Mouse (Mus musculus) ovary, adult 18-20 months (tissue): ENCODE results near the gene Ssu2.
A peak's percentile ranks its signal among the peaks of the same experiment; 100 is the strongest.

Experiments
- DNase-seq: peaks from one replicate; pipeline ENCODE4 v3.0.0; 2022; ENCODE audit warnings: low spot score, mixed read lengths

The Ssu2 gene

GRCm38 (mm10) chr6:112339016-112339415 is 48.8 kb downstream of the Ssu2 start:
- DNase-seq = no peak

DNA sequence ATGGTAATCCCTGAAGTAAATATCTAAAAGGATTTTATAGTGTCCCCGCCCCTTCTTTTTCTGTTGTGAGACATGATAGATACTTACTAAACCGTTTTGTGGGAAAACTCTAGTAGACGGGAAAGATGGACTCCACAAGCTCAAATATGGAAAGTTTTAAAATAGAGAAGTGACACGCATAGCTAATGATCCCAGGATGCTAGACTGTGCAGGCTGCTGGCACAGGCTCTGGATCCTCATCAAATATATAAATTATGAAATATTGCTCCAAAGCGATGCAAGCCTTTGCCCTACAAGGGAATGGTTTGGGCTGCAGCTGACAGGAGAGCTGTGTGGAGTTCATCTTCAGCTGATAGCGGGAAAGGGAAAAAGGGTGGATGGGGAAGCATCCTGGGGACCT is 50.2 kb downstream of the Ssu2 start:
- no peak for DNase-seq

- DNase-seq = no peak
Measured at GRCm38 (mm10) chr6:112333930-112334329, 53.9 kb downstream of the Ssu2 start.

DNA sequence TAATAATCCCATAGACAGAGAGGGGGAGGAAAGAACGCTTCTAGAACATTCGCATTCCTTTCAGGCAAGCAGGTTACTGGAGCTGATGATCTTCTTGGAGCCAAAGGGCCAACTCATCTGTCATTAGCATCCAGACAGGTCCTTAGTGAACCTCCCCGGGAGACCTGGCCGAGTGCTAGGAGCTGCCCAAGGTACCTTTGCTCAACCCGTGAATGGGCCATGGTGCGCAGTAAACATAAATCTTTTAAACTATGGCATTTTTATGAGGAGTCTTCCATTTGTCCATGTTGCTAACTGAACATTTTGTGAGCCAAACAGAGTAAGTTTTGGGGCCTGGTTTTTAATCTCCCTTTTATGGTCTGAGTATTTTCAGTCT is 56.6 kb downstream of the Ssu2 start:
- DNase-seq = no peak

DNA sequence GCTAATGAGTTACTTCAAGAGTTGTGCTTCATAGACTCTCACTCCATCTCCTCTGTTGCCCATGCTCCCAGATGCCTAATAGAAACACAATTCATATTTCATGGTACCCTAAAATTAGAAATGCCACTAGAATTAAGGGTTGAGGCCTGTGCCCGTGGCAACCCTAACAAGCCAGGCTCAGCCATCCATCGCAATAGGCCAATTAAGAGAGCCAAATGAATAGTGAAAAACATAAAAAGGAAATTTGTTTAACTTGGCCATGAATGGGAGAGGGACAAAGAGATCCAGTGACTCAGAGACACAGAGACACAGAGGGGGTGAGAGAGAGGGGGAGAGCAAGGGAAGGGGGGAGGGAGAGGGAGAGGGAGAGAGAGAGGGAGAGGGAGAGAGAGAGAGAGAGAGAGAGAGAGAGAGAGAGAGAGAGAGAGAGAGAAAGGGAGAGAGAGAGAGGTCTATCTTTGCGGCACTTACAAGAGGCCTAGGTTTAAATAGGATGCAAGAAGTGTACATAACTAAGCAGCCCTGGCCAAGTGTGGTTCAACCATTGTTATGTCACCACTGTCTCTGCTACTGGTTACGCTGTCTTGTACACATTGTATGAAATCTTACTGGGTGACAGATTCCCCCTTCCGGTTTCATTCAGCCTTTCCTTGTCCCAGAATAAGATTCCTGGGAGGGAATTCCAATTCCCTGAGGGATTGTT is 57.2 kb downstream of the Ssu2 start:
- DNase-seq = no peak

- DNase-seq = peak; percentile 14
Measured at GRCm38 (mm10) chr6:112327793-112328192, 60.0 kb downstream of the Ssu2 start.

DNA sequence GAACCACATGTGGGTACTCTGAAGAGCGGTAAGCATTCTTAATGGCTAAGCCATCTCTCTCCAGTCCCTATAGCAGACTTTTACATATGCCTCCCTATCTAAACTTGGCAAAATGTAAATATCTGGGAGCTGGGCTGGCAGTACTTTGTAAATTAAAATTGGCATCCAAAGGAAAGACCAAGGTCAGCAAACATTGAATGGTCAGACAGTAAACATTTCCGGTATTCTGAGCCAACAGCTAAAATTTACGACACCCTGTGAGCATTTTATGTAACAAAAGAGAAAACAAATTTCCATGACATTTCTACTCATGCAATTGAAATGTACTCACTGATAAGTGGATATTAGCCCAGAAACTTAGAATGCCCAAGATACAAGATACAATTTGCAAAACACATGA is 62.6 kb downstream of the Ssu2 start:
- no peak for DNase-seq

- no peak for DNase-seq
Measured at GRCm38 (mm10) chr6:112322916-112323315, 64.9 kb downstream of the Ssu2 start.

GRCm38 (mm10) chr6:112320679-112321078 is 67.1 kb downstream of the Ssu2 start:
- no peak for DNase-seq

GRCm38 (mm10) chr6:112319449-112319848 is 68.4 kb downstream of the Ssu2 start:
- DNase-seq = no peak

- DNase-seq = no peak
Measured at GRCm38 (mm10) chr6:112311385-112311784, 76.4 kb downstream of the Ssu2 start.

DNA sequence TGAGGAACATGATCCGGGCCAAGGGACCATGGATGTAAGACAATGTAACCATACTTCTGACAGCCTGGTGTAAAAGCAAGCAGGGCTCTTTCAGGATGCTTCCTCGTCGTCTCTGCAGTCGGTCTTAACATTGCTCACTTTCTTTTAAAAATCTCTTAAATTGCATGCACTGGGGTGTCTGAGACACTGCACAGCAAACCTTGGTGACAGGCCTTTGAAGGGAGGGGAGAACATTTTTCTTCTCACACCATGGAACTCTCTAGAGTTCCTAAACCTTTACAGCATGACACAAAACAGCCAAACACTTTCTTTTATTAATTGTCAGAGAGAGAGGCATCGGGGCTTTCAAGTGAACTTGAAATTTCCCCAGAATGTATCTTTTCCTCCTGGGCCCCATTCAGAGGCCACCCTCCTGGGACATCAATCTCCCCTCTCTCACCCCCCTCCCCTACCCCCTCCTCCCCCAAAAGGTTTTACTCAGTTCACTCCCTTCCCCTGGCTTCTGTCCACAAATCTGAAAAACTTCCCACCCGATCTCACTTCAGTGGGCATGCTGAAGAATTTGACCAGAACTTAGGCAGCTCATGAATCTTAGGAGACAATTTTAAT is 78.4 kb downstream of the Ssu2 start:
- DNase-seq = no peak
